Mouse (Mus musculus): Measurements from ENCODE around the gene Osbpl2. TPM values are rescaled to one million over a fixed set of nuclear protein-coding genes. Genes with fewer than 3 reads are reported as not detected.

Osbpl2 gene
- polyA plus RNA-seq (2014; fragmentation: Nextera tagmentation; extraction: Ambion mirVana): 59.9 and 66.0 TPM in 2 replicates

- Histone ChIP-seq H3K4me2 (ENCODE audit: low read length) (peak within 1 kb of the TSS; percentile 94), H3K9ac (ENCODE audit: low read length) (peak within 1 kb of the TSS; percentile 82), H3K9me3 (replicated peaks; ENCODE audit: control insufficient read depth, low read length) (no peaks in the 10 kb centered on the region), H3K36me3 (ENCODE audit: control insufficient read depth, insufficient read depth, low read length) (peaks cover 7% of the 10 kb centered on the region; the same call in 1 of the 2 replicates), H3K27me3 (replicated peaks; ENCODE audit: control insufficient read depth, insufficient read depth, low read length) (no peaks in the 10 kb centered on the region), H3K4me3 (ENCODE audit: low read depth, low read length) (peak within 1 kb of the TSS; percentile 79), H3K4me1 (ENCODE audit: control insufficient read depth, insufficient read depth, low read length) (peaks cover 46% of the 10 kb centered on the region), H3K27ac (ENCODE audit: low read depth, low read length) (peak within 1 kb of the TSS; percentile 84)
- WGBS: 1% methylated on average over 50 of the region's 55 CpGs
- peak; percentile 98 for DNase-seq (ENCODE audit: low spot score)
- ATAC-seq: peak; percentile 97
These were observed at the start of gene Osbpl2 for GRCm38 (mm10) chr2:180118661-180119438. Gene Osbpl2 (plus strand): TSS chr2:180119306.

DNA sequence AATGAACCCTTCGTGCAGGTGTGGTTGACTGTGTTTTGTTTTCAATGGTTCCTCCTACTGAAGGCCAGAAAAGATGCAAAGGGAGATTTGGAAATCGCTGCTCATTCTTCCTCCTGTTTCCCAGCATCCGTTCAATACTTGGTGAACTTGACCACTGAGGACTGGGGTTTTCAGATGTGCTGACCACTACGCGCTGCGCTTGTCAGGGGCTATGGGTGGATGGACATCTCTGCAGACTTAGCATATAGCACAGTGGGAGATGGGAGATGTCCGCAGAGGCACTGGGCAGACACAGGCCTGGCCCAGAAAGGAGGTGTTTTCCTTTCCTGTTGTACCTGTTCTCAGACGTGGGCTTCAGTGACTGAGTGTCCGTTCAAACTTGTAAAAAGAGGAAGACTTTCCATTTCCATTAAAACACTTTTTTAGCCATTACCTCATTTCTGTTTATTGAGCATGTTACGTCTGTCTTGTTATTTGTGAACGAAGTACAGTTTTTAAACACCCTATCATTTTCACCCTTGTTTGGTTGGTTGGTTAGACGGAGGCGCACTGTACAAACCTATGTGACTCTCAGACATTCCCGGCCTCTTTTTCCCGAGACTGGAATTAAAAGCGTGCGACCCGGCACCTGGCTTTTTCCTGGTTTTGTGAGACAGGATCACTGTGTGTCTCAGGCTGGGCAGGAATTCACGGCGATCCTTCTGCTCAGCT lies 49.2 kb upstream of the Osbpl2 start:
- WGBS: 37% methylated on average over 20 of the region's 20 CpGs
- peak; percentile 11; the same call in 1 of the 2 replicates for ATAC-seq
- H3K27ac ChIP-seq (ENCODE audit: low read depth, low read length): peak overlapping the region; percentile 85

DNA sequence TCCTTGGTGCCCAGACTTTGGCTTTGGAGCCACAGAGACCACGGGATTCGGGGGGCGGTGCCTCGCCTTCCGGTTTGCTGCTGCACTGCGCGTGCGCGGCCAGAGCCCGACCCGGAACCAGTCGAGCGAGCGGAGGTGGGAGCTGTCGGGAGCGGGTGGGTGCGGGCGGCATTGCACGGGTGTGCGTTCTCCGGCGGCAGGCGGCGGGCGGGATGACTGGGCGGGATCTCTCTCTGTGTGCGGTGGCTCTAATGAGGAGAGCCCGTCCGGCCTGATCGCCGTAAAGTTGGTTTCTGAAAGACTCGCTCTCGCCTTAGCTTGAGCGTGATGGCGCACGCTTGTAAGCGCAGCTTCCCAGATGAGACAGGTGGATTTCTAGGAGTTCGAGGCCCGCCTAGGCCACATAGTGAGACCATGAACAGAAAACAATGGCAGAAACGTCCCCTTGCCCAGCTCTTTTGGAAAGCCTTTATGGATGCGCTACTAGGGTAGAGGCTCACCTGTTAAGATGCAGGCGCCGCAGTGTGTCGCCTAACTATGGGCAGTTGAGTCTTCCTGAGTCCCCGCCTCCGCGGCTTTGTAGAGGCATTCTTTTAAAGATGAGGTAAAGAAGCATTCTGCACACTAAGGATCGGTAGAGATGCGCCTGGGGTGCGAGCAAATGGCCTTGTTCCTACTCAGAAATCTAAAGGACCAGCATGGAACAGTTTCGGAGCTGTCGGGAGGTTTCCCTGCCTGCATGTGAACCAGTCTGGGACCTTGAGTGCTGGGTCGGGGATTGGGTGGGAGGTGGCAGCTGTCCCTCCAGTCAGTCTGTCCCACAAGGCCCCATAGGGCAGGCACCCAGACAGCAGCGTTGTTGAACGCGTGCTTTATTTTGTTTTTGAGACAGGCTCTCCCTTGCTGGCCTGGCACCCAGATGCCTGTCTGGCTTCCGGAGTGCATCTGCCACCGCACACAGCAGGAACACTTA lies 48.3 kb upstream of the Osbpl2 start, which contains the start of gene Mtg2:
Gene Mtg2, plus strand, starts transcription at position 108 of the 973 bp plus-strand sequence.
- peak; percentile 97 for ATAC-seq
- Histone ChIP-seq H3K4me2 (ENCODE audit: low read length) (peak within 1 kb of the TSS; percentile 91), H3K27ac (ENCODE audit: low read depth, low read length) (peak within 1 kb of the TSS; percentile 85)

More for the DNA sequence above, 49.2 kb upstream of the Osbpl2 start:
- H3K4me2 ChIP-seq (ENCODE audit: low read length): peak overlapping the region; percentile 91
- H3K9me3 ChIP-seq (replicated peaks; ENCODE audit: control insufficient read depth, low read length): no peaks in the 10 kb centered on the region
- peak overlapping the region; percentile 65 for H3K4me3 ChIP-seq (ENCODE audit: low read depth, low read length)
- H3K27me3 ChIP-seq (replicated peaks; ENCODE audit: control insufficient read depth, insufficient read depth, low read length): no peaks in the 10 kb centered on the region
- H3K36me3 ChIP-seq (ENCODE audit: control insufficient read depth, insufficient read depth, low read length): peaks cover 35% of the 10 kb centered on the region
- DNase-seq (ENCODE audit: low spot score): no peak
- H3K4me1 ChIP-seq (ENCODE audit: control insufficient read depth, insufficient read depth, low read length): peaks cover 11% of the 10 kb centered on the region; the same call in 1 of the 2 replicates
- peak overlapping the region; percentile 82 for H3K9ac ChIP-seq (ENCODE audit: low read length)

DNA sequence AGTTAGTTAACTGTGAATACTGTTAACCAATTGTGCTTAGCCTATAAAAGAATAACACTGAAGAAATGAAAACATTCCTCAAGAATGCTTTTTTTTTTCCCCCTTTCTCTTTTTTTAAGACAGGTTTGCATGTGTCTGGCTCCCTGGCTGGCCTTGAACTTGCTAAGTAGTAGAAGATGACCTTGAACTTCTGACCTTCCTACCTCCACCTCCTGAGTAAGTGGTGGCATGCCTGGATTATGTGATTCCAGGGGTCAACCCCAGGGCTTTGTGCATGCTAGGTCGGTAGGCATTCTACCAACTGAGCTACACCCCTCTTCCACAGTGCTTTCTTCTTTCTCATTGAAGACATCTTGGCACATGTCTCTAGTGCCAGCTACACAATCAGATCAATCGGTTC lies 47.4 kb upstream of the Osbpl2 start:
- H3K4me1 ChIP-seq (ENCODE audit: control insufficient read depth, insufficient read depth, low read length): peaks cover 11% of the 10 kb centered on the region; the same call in 1 of the 2 replicates
- H3K27me3 ChIP-seq (replicated peaks; ENCODE audit: control insufficient read depth, insufficient read depth, low read length): no peaks in the 10 kb centered on the region
- no peak overlapping the region for H3K9ac ChIP-seq (ENCODE audit: low read length)
- no peaks in the 10 kb centered on the region for H3K9me3 ChIP-seq (replicated peaks; ENCODE audit: control insufficient read depth, low read length)
- ATAC-seq: no peak
- peak overlapping the region; percentile 91; the same call in 1 of the 2 replicates for H3K4me2 ChIP-seq (ENCODE audit: low read length)
- 86% methylated on average over 2 of the region's 2 CpGs for WGBS
- H3K27ac ChIP-seq (ENCODE audit: low read depth, low read length): no peak overlapping the region
- H3K4me3 ChIP-seq (ENCODE audit: low read depth, low read length): no peak overlapping the region
- no peak for DNase-seq (ENCODE audit: low spot score)
- H3K36me3 ChIP-seq (ENCODE audit: control insufficient read depth, insufficient read depth, low read length): peaks cover 35% of the 10 kb centered on the region

More for the DNA sequence above, 48.3 kb upstream of the Osbpl2 start, which contains the start of gene Mtg2:
- WGBS: 5% methylated on average over 58 of the region's 58 CpGs
- peak; percentile 95 for DNase-seq (ENCODE audit: low spot score)
- H3K27me3 ChIP-seq (replicated peaks; ENCODE audit: control insufficient read depth, insufficient read depth, low read length): no peaks in the 10 kb centered on the region
- peak within 1 kb of the TSS; percentile 65 for H3K4me3 ChIP-seq (ENCODE audit: low read depth, low read length)
- peak within 1 kb of the TSS; percentile 82 for H3K9ac ChIP-seq (ENCODE audit: low read length)
- H3K9me3 ChIP-seq (replicated peaks; ENCODE audit: control insufficient read depth, low read length): no peaks in the 10 kb centered on the region
- peaks cover 11% of the 10 kb centered on the region; the same call in 1 of the 2 replicates for H3K4me1 ChIP-seq (ENCODE audit: control insufficient read depth, insufficient read depth, low read length)
- peaks cover 35% of the 10 kb centered on the region for H3K36me3 ChIP-seq (ENCODE audit: control insufficient read depth, insufficient read depth, low read length)

DNA sequence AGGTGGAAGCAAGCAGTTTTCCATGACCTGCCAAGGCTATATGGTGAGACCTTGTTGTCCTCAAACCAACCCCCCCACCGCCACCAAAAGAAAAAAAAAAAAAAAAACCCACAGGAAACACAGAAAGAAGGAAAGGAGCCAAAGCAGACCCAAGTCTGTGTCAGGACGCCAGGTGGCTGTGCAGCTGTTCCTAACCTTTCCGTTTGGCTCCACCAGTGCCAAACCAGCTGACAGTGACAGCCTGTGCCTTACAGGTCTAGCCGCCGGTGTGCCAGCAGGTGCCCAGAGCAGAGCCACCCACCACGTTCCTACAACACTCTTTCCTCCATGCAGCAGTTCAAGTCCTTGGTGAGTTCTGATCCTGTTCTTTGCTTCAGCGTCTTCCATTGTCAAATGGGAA lies 46.2 kb upstream of the Osbpl2 start:
- Histone ChIP-seq H3K9me3 (replicated peaks; ENCODE audit: control insufficient read depth, low read length) (no peaks in the 10 kb centered on the region), H3K27me3 (replicated peaks; ENCODE audit: control insufficient read depth, insufficient read depth, low read length) (no peaks in the 10 kb centered on the region), H3K4me1 (ENCODE audit: control insufficient read depth, insufficient read depth, low read length) (peaks cover 11% of the 10 kb centered on the region; the same call in 1 of the 2 replicates), H3K36me3 (ENCODE audit: control insufficient read depth, insufficient read depth, low read length) (peaks cover 27% of the 10 kb centered on the region), H3K4me3 (ENCODE audit: low read depth, low read length) (no peak overlapping the region), H3K9ac (ENCODE audit: low read length) (no peak overlapping the region), H3K4me2 (ENCODE audit: low read length) (no peak overlapping the region), H3K27ac (ENCODE audit: low read depth, low read length) (no peak overlapping the region)
- no peak for ATAC-seq
- 86% methylated on average over 7 of the region's 7 CpGs for WGBS
- no peak for DNase-seq (ENCODE audit: low spot score)

DNA sequence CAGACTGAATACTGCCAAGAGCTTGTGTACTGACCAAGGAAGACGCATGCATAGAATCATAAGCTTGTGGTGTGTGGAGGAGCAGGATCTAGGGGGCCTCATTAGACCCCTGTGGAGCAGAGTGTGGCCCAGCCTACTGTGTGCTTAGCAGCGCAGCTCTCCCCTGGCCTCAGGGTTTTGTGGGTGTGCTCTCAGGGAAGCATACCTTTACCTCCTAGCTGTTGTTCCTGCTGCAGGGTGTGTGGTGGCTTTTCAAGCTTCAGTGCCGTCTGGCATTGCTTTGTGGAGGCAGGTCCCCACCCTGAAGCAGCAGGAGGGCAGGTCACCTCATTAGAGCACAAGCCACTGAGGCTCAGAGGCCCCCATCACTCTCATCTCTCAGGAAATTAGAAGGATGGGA lies 41.5 kb upstream of the Osbpl2 start:
- H3K4me3 ChIP-seq (ENCODE audit: low read depth, low read length): no peak overlapping the region
- peaks cover 45% of the 10 kb centered on the region for H3K36me3 ChIP-seq (ENCODE audit: control insufficient read depth, insufficient read depth, low read length)
- no peaks in the 10 kb centered on the region for H3K4me1 ChIP-seq (ENCODE audit: control insufficient read depth, insufficient read depth, low read length)
- H3K4me2 ChIP-seq (ENCODE audit: low read length): no peak overlapping the region
- WGBS: 55% methylated on average over 3 of the region's 3 CpGs
- no peak overlapping the region for H3K27ac ChIP-seq (ENCODE audit: low read depth, low read length)
- no peaks in the 10 kb centered on the region for H3K9me3 ChIP-seq (replicated peaks; ENCODE audit: control insufficient read depth, low read length)
- no peaks in the 10 kb centered on the region for H3K27me3 ChIP-seq (replicated peaks; ENCODE audit: control insufficient read depth, insufficient read depth, low read length)
- ATAC-seq (no peak), DNase-seq (ENCODE audit: low spot score) (no peak)
- H3K9ac ChIP-seq (ENCODE audit: low read length): no peak overlapping the region

GRCm38 (mm10) chr2:180080680-180081079 lies 38.4 kb upstream of the Osbpl2 start:
- Histone ChIP-seq H3K4me3 (ENCODE audit: low read depth, low read length) (no peak overlapping the region), H3K9me3 (replicated peaks; ENCODE audit: control insufficient read depth, low read length) (no peaks in the 10 kb centered on the region), H3K27me3 (replicated peaks; ENCODE audit: control insufficient read depth, insufficient read depth, low read length) (no peaks in the 10 kb centered on the region), H3K36me3 (ENCODE audit: control insufficient read depth, insufficient read depth, low read length) (peaks cover 47% of the 10 kb centered on the region), H3K27ac (ENCODE audit: low read depth, low read length) (no peak overlapping the region), H3K9ac (ENCODE audit: low read length) (no peak overlapping the region), H3K4me2 (ENCODE audit: low read length) (no peak overlapping the region), H3K4me1 (ENCODE audit: control insufficient read depth, insufficient read depth, low read length) (no peaks in the 10 kb centered on the region)
- no peak for DNase-seq (ENCODE audit: low spot score)
- WGBS: 93% methylated on average over 8 of the region's 8 CpGs
- no peak for ATAC-seq

GRCm38 (mm10) chr2:180083063-180083462 lies 36.0 kb upstream of the Osbpl2 start:
- DNase-seq (ENCODE audit: low spot score): no peak
- Histone ChIP-seq H3K27ac (ENCODE audit: low read depth, low read length) (no peak overlapping the region), H3K9ac (ENCODE audit: low read length) (no peak overlapping the region), H3K36me3 (ENCODE audit: control insufficient read depth, insufficient read depth, low read length) (peaks cover 47% of the 10 kb centered on the region), H3K4me2 (ENCODE audit: low read length) (no peak overlapping the region), H3K4me3 (ENCODE audit: low read depth, low read length) (no peak overlapping the region), H3K27me3 (replicated peaks; ENCODE audit: control insufficient read depth, insufficient read depth, low read length) (no peaks in the 10 kb centered on the region), H3K9me3 (replicated peaks; ENCODE audit: control insufficient read depth, low read length) (no peaks in the 10 kb centered on the region), H3K4me1 (ENCODE audit: control insufficient read depth, insufficient read depth, low read length) (no peaks in the 10 kb centered on the region)
- ATAC-seq: no peak
- 90% methylated on average over 10 of the region's 10 CpGs for WGBS

All from forebrain, embryonic 14.5 days (tissue).